Mouse (Mus musculus): Measurements from ENCODE around the gene Hoxc11. TPM values are rescaled to one million over a fixed set of nuclear protein-coding genes. Genes with fewer than 3 reads are reported as not detected.

Gene Hoxc11
- not detected in 2 replicates for total RNA-seq (2015; ENCODE audit: low replicate concordance)
- total RNA-seq (2017; ENCODE audit: low replicate concordance), result not detected in 2 replicates

GRCm38 (mm10) chr15:102954192-102955006 lies at the start of gene Hoxc11:
Gene Hoxc11 (plus strand): TSS chr15:102954427.
- no peak for ATAC-seq (replicated peaks; ENCODE audit: low FRiP score, poor library complexity, severe bottlenecking)

- ATAC-seq (replicated peaks; ENCODE audit: low FRiP score, poor library complexity, severe bottlenecking), result no peak
These were observed 49.3 kb upstream of the Hoxc11 start for GRCm38 (mm10) chr15:102904946-102905345.

DNA sequence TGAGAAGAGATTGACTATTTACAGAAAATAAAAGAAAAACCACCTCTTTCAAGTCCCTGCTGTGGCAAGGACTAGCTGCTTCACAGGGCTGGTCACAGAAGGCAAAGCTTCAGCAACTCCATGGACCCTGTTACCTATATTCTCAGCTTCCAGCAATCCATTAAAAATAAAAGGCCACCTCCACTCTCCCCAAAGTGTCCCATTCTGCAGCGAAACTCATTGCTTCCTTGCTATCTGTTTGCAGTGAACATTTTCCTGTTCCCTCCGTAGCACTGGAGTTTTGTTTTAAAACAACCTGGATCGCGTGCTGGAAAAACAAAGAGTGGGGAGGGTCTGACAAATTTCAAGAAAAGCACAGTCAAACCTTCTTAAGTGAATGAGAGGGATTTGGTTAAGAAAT lies 44.7 kb upstream of the Hoxc11 start:
- no peak for ATAC-seq (replicated peaks; ENCODE audit: low FRiP score, poor library complexity, severe bottlenecking)

DNA sequence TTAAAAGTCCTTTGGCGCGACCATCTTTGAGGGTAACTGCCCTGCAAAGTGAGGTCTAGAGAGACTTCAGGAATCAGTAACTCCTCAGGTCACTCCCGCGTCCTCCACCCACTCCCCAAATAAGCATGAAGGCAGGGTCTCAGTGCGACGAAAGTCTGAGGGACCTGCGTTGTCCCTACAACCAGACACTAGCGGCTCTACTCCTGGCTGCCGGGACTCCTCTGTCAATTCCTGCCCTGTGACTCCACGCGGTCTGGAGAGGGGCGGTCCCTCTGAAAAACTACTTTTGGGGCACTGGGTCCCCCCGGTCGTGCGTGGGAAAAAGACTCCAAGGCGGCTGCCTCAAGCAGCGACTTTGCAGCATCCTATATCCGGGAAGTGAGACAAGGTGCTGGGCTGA lies 44.2 kb upstream of the Hoxc11 start:
- no peak for ATAC-seq (replicated peaks; ENCODE audit: low FRiP score, poor library complexity, severe bottlenecking)

GRCm38 (mm10) chr15:102910496-102911095 lies 43.6 kb upstream of the Hoxc11 start:
- ATAC-seq (replicated peaks; ENCODE audit: low FRiP score, poor library complexity, severe bottlenecking), result no peak

DNA sequence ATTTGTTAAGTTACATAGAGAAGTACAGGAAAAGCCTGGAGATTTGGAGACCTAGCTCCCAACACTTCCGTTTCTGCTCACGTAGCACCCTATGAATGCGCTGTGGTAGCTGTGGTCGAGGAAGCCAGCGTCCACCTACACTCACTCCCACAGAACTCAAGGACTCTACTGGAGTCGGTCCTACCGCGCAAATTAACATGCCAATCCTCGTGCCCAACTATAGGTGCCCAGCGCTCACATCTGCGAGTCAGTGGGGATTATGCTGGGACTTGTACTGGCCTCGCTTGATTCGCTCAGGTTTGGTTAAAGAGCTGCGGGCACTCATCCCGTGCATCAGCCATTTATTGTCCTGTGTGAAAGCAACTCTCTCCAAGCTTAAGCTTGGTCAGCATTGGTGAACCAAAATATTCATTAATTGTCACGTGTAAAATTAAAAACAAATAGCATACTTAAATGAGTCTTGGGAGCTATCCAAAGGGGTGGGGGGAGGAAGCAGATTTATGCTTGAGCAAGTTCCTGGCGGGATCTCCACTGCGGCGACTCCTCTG lies 41.1 kb upstream of the Hoxc11 start:
- ATAC-seq (replicated peaks; ENCODE audit: low FRiP score, poor library complexity, severe bottlenecking), result no peak

- no peak for ATAC-seq (replicated peaks; ENCODE audit: low FRiP score, poor library complexity, severe bottlenecking)
These were observed 36.2 kb upstream of the Hoxc11 start for GRCm38 (mm10) chr15:102917972-102918572.

DNA sequence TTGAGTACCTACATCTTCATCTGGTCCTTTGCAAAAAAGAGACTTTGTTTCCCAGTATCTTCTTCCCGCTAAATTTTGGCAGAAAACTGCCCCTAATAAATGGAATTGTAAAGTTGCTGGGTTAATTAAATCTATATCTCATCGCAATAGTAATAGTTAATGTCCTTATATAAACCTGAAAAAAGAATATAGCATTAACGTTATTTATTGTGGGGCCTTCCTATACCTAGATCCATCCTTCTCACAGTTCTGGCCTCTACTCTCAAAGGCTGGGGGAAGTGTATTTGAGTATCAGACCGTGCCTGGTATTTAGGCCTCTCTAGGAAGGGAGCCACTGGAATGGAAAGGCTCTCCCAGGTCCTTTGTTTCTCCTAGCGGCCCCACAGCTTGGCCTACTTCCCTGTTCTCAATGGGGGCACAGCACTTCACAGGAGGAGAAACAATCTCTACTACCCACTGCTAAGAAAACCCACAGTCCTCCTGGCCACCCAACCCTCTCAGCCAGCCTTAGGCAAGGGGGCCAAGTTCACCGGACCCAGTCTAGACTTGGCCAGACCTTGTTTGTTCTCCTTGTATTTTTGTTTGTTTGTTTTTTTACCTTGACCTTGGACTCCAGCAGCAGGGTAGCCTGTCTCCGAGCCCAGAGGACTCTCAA lies 35.5 kb upstream of the Hoxc11 start:
- no peak for ATAC-seq (replicated peaks; ENCODE audit: low FRiP score, poor library complexity, severe bottlenecking)

DNA sequence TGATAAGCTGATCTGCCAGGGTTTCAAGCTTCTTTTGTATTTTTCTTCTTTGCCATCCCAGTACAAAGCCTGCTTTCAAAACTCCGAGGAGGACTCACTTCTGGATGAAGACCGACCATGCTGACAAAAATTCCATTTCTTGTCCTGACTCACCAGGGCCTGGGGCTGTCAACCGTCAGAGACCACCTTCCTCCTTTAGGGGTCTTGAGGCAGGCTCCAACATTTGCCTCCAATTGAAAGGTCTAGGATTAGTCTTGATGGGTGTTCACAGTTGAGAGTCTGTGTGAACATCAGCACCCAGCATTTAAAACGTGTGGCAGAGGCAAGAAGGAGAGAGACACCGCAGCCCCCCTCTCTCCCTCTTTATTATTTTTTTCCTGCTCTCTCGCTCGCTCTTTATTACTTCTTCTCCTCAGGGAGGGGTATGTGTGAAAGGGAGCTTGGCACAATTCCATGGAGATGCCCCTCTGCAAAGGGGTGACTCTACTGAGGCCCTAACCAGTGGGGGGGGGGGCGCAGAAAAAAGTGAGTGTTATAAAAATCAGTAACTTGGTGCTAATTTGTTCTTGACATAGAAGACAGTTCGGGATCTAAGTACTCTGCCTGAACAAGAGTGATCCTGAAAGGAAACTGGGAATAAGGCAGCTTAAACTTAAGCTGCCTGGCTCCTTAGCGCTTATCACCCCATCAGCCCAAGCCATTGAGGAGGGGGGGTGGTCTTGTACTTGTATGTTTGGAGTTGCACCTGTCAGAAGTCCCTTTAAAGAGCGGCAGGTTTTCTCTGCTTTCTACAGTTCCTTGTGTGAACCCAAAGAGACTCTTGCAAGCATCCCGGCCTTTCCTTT lies 34.7 kb upstream of the Hoxc11 start:
- no peak for ATAC-seq (replicated peaks; ENCODE audit: low FRiP score, poor library complexity, severe bottlenecking)

- ATAC-seq (replicated peaks; ENCODE audit: low FRiP score, poor library complexity, severe bottlenecking), result no peak
These were observed 33.6 kb upstream of the Hoxc11 start for GRCm38 (mm10) chr15:102920619-102921018.

DNA sequence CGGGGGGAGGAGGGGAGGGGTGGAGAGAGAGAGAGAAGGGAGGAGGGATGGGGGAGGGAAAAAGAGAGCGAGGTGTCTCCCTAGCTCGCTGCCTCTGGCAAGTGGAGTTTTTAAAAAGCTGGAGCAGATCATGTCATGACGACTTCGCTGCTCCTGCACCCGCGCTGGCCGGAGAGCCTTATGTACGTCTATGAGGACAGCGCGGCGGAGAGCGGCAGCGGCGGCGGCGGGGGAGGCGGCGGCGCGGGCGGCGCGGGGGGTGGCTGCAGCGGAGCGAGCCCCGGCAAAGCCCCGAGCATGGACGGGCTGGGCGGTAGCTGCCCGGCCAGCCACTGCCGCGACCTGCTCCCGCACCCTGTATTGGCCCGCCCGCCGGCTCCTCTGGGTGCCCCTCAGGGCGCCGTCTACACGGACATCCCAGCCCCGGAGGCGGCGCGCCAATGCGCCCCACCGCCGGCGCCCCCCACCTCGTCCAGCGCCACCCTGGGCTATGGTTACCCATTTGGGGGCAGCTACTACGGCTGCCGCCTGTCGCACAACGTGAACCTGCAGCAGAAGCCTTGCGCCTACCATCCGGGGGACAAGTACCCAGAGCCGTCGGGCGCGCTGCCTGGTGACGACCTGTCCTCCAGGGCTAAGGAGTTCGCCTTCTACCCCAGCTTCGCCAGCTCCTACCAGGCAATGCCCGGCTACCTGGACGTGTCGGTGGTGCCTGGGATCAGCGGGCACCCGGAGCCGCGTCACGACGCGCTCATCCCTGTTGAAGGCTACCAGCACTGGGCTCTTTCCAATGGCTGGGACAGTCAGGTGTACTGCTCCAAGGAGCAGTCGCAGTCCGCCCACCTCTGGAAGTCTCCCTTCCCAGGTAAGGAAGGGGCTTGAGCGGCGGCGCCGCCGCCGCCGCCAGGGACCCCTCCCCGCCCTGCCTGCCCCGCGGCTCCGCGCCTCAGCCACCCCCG lies 32.9 kb upstream of the Hoxc11 start, which contains the start of gene Hoxc13:
Hoxc13 (plus strand) TSS at position 51 of the 959 bp plus-strand sequence.
- ATAC-seq (replicated peaks; ENCODE audit: low FRiP score, poor library complexity, severe bottlenecking), result no peak

- ATAC-seq (replicated peaks; ENCODE audit: low FRiP score, poor library complexity, severe bottlenecking), result no peak
These were observed 32.2 kb upstream of the Hoxc11 start for GRCm38 (mm10) chr15:102922012-102922362.

DNA sequence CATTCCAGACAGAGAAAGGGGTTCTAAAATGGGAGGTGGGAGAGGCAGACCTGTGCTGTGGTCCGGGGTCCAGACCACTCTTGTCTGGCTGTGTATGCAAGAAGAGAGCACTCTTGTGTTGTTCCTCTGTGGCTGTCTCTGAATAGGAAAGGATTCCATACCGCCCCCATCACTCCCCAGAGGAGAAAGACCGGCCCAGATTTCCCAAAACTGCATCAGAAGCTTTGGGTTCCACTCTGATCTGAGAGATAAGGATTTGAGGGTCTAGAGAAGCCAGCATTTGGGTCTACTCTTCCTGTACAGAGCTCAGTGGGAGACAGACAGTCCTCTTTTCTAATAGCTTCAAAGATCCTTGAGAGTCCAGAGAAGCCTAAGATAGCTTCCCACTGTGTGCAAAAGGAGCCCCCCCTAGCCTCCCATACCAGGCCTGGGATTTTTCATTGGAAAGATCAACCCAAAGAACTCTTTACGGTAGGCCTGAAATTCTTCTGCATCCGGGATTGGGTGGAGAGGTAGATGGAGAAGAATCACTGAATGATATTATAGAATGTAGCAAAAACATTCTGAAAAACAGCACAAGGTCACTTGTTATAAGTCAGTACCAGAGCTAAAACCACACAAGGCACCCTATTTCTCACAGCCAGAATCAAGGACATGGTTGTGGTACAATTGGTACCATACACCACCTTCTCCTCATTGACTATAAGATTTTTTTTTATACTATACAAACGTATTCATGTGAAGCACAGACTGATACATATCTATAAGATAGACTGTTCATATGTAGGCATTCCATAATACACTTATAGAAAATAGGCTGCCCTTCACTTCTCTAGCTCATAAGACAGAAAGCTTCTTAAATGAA lies 31.4 kb upstream of the Hoxc11 start:
- ATAC-seq (replicated peaks; ENCODE audit: low FRiP score, poor library complexity, severe bottlenecking), result no peak

DNA sequence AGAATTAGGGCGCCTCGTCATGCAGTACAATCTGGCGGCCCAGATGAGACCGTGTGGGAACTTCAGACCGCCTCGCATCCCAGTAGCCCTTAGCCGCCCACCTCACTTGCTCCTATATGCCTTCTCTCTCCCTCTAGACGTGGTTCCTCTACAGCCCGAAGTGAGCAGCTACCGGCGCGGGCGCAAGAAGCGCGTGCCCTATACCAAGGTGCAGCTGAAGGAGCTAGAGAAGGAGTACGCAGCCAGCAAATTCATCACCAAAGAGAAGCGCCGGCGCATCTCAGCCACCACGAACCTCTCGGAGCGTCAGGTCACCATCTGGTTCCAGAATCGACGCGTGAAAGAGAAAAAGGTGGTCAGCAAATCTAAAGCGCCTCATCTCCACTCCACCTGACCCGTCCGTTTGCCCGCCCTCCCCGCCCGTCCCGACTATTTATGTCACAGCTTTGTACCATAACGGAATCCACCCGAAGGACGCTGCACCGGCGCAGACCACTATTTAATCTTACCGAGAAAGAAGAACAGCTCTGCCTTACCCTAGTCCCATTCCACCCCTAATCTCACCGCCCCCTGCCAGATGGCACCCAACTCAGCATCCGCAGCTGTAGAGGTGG lies 27.1 kb upstream of the Hoxc11 start:
- ATAC-seq (replicated peaks; ENCODE audit: low FRiP score, poor library complexity, severe bottlenecking), result no peak

- no peak for ATAC-seq (replicated peaks; ENCODE audit: low FRiP score, poor library complexity, severe bottlenecking)
These were observed 22.4 kb upstream of the Hoxc11 start for GRCm38 (mm10) chr15:102931706-102932358.

DNA sequence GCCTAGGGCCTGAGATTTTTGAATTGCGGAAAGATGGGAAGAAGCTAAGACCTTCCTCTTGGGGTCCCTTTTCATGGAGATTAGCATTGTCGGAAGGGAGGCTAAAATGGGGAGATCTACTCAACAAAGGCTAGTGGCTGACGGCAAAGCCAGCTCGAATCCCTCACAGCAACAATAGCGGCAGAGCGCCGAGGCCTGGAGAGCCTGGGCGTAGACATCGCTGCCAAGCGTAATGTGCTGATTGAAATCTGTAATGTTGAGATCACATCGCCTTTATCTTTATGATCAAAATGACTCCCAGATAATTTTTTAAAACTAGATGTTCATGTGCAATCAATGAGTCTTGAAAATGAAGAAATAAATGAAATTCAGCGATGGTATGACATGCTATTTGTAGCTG lies 19.8 kb upstream of the Hoxc11 start:
- no peak for ATAC-seq (replicated peaks; ENCODE audit: low FRiP score, poor library complexity, severe bottlenecking)

All from erythroid progenitor cell, adult 5-6 weeks (primary cell).